Mouse (Mus musculus) spleen, postnatal 14 days (tissue): ENCODE results near the gene Rps2.

Experiments
- DNase-seq, 2 experiments: peaks; one replicate each; pipeline ENCODE4 v3.0.0; 2021 to 2022; ENCODE audit warnings: low spot score in 2 of 2

Gene Rps2

DNA sequence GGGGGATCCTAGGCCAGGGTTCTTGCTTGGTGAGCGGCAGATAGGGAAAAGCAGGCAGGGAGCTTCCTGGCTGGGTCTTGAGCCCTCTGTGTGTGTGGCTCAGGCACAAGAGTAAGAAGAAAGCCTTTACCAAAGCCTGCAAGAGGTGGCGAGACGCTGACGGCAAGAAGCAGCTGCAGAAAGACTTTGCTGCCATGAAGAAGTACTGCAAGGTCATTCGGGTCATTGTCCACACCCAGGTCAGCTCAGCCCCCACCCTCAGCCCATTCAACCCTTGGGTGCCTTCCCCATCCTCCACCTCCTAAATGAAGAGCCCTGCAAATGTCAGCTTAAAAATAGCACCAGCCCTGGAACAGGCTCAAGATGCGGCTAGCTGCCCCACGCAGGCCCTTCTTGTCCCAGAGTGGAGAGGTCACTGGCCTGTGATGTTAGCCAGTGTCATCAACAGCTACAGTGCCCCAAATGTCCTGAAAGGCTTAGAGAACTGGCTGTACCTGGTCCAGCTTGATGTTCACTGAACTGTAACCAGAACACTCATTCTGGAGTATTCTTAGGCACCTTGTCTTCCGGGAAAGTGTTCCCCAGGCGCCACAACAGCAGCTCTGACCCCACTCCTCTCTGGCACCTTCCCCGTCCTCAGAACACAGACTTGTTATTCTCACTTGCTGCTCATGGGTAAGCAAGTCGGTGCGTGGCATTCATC, 14.5 kb downstream of the Rps2 start:
- DNase-seq, result no peak

DNA sequence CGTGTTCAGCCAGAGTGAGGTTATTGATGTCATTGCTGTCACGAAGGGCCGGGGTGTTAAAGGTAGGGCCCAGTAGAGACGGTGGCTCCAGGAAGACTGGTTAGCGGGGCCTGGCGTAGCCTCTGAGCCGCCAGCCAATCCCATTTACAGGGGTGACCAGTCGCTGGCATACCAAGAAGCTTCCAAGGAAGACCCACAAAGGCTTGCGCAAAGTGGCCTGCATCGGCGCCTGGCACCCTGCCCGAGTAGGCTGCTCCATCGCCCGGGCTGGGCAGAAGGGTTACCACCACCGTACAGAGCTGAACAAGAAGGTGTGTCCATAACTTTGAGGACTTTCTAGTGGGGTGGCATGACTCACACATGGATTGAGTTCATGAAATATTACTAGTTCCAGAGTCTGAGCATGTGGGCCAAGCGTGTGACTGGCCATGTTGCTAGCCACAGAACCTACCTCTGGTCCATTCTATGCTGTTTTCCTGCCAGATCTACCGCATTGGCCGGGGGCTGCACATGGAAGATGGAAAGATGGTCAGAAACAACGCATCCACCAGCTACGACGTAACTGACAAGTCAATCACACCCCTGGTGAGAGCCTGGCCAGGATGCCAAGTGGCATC, 15.6 kb downstream of the Rps2 start:
- no peak for DNase-seq

DNA sequence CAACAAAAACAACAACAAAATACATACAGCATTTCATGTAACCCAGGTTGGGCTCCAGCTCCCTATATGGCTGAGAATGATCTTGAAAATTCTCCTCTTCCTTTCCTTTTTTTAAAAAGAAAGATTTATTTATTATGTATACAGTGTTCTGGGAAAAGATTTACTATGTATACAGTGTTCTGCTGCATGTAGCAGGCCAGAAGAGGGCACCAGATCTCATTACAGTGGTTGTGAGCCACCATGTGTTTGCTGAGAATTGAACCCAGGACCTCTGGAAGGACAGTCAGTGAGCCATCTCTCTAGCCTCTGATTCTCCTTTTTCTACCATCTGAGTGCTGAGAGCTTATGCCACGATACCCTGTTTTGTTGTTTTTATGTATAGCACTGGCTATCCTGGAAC, 16.6 kb downstream of the Rps2 start:
- no peak for DNase-seq

DNA sequence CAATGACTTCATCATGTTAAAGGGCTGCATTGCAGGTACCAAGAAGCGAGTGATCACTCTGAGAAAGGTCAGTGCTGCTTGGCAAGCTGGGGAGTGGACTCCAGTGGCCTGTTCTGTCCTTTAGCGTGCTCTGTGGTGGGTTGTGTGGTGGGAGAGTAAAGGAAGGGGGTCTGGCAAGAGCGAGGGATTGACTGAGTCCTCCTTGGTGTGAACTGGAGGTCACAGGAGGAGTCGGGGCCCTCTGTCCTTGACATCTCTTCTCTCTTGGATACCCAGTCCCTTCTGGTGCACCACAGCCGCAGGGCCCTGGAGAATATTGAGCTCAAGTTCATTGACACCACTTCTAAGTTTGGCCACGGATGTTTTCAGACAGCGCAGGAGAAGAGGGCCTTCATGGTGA, 17.5 kb downstream of the Rps2 start:
- DNase-seq, result no peak

DNA sequence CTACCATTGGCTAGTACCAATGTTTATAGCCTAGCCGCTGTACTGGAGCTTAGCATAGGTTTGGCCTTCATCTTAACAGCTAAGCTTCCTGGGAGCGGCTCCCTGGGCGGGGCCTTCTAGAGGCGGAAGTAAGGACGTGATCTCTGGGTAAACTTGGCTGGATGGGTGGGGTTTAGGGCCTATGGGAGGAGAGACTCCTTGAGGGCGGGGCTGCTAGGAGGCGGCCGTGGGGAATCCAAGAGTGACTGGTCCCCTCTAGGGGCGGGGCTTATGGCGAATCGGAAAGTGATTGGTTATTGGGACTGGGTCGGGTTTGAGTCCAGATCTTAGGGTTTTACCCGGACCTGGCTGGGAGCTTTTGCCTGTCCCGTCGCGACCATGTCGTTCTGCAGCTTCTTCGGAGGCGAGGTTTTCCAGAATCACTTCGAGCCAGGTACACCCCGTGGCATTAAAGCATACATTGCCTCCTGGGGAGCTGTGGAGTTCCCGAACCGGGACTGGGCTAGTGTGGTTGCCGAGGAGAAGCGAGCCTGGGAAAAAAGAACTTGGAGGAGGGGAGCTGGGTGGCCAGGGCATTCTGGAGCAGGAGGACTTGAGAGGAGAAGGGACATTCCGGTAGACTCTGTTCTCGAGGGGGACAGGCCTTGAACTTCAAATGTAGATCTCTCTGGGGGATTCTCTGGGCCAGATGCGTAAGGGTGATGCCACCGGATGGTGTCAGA, 18.6 kb downstream of the Rps2 start, which contains the start of gene Msrb1:
Msrb1 (plus strand) TSS at position 313 of the 722 bp plus-strand sequence.
- peak; percentile 91 to 92 for DNase-seq

DNA sequence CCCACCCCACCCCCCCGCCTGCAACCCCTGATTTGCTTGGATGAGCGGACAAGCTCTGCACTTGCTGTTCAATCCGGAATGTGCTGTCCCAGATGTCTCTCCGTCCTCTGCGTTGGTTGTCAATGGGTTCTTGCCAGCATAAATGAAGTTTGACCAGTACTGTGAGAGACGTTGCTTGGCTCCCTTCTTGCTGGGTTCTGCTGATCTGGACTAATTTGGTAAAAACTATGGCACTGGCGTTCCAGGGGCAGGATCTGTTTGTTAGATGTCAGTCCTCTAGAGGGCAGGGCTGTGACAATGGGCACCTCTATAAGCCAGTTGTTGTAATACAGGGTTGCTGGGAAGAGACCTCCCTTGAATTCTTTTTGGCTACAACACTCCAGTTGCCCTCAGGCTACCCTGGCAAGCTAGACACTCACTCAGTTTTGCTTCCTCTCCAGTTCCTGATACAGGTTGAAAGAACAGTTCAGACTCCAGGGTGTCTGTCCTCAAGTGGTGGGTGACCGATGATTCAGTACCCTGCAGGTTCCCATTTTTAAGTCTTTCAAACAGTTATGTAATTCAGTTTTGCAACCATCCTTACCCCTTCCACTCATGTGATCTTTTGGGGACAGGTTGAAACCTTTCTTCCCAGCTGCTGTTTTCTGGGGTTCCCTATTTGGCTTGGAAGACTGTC, 19.4 kb downstream of the Rps2 start:
- DNase-seq, result no peak

DNA sequence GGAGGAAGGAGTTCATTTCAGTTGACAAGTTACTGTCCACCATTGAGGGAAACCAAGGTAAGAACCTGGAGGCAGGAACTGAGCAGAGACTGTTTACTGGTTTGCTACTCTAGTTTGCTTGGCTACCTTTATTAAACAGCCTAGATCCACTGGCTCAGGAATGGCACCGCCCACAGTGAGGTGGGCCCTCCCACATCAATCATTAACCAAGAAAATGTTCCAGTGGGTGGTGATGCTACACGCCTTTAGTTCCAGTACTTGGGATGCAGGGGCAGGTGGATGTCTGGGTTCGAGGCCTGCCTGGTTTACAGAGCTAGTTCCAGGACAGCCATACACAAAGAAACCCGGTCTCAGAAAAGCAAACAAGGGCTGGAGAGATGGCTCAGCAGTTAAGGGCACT, 20.3 kb downstream of the Rps2 start:
- DNase-seq, result no peak

DNA sequence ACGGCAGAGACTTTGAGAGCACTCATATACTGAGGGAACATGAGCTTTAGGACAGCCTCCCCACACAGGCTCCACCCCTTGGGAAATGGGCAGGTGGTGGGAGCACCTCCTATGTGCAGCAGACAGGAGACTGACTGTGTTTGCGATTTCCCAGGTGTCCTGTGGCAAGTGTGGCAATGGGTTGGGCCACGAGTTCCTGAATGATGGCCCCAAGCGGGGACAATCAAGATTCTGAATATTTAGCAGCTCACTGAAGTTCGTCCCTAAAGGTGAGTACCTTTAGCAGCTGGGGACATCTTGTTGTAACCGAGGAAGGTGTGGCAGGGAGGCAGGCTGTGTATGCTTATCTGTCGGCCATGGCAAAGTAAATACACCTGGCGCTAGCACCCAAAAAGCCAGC, 22.0 kb downstream of the Rps2 start:
- no peak for DNase-seq

DNA sequence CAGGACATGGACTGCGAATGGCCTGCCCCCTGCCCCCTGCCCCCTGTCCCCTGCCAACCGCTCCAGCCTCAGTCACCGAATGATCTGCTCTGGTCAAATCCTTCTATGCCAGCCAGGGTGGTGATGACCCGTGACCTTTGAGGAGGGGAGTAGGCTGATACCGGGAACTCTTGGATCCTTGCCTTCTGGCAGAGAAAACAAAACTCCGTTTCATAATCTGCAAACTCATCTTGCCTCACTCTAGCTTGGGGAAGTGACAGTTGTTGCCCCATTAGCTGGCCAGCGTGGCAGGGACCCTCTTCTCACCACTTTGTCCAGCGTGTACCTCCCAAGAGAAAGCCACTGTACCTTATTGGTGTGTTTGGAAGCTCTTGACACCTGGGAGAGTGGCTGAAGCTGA, 24.4 kb downstream of the Rps2 start:
- no peak for DNase-seq

DNA sequence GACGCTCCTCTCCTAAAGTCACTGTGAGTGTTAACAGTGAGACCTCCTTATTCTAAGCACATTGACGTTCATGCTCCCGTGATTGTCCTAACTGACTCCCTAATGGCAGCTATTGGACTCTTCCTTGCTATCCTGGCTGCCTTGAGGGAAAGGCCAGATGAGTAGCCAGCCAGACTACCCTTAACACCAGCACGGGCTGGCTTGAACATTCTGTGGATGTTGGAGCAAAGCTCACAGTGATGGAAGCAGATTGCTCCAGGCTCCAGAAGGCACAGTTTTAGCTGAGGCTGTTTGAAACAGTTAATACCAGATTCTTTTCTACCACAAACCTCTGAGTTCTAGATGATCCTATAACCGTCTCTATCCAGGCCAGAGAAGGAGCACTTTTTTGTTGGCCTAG, 26.0 kb downstream of the Rps2 start:
- DNase-seq, result no peak

DNA sequence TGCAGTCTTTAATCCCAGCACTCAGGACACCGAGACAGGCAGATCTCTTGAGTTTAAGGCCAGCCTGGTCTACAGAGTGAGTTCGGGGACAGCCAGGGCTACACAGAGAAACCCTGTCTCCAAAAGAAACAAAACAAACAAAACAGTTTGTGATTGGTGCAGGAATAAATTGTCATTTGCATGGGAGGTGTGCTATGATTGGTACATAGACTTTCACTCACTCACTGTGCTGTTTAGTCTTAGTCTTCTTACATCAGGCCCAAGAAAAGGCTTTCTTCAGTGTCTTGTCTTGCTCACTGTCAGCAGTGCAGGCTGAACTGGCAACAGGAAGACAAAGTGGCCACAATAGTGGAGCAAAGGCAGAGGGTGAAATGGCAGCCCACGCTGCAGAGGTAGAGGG, 26.5 kb downstream of the Rps2 start:
- no peak for DNase-seq

DNA sequence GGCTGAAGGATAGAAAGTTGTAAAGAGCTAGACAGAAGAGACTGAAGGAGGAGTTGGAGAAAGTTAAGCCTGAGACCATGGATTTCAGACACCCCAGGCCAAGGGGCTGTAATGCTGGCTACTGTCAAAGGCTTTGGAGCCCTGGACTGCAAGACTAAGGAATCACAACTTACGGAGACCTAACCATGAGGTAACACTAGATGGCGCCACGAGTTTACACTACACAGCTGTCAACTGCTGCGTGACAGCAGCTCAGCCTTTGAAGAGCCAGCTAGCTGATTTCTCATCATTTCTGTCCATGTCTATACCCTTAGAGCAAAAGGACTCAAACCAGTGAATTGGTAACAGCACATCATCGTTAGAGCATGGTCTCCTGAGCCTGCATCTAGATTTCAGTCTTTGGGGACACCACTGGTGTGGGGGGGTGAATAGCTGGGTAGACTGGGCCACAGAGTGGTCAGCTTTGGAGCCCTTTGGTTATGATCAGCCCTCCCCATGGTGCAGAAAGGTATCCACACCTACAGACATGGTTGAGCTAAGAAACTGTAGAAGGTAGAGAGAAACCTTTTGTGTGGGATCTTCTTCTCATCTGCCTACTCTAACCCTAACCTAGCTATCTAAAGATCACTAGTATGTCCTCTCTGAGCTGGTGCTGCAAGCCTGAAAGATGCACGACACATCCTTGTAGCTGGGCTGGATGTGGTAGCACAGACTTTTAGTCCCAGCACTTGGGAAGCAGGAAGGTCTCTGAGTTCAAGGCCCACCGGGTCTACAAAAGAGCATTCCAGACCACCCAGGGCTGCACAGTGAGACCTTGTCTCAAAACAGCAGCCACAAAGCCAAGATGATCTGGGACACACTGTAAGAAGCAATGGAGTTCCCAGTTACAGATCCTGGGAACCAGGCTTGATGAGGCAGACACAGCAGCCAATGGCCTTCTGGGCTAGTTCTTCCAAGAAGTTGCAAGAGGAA, 27.9 kb downstream of the Rps2 start:
- DNase-seq, result peak; percentile 57 to 79

DNA sequence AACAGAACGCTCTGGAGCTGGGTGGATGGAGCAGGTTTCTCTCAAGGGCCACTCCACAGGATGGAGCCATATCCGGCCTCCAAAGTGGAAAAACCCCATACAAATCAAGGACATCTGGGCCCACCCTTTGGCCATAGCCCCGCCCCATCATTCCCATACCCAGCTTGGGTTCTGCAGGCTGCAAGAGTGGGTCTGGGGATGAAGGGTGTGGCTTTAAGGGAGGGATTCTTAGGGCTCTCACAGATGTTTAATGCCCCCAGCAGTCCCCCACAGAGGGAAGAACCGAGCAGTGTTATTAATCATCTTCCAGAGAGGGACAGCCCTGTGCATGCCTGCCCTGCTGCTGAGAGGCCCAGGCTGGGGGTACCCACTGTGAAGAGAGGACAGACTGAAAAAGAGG, 29.1 kb downstream of the Rps2 start:
- DNase-seq, result no peak

DNA sequence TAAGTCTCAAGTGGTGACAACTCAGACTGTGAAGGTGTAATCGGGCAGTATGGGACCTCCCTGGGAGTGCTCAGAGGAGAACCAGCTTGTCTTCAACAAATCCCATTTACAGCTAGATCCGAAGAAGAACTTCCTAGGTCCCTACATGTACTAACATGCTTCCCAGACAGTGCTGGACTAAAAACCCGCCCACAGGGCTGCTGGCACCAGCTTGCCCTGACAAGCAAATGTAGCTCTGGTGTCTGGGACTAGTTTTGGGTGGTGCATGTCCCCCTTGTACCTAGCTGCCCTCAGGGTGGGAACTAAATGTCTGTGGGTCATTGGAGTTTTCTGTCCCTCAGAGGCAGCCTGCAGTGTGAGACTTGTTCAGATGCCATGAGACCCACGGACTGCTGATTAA, 33.6 kb downstream of the Rps2 start:
- no peak for DNase-seq

DNA sequence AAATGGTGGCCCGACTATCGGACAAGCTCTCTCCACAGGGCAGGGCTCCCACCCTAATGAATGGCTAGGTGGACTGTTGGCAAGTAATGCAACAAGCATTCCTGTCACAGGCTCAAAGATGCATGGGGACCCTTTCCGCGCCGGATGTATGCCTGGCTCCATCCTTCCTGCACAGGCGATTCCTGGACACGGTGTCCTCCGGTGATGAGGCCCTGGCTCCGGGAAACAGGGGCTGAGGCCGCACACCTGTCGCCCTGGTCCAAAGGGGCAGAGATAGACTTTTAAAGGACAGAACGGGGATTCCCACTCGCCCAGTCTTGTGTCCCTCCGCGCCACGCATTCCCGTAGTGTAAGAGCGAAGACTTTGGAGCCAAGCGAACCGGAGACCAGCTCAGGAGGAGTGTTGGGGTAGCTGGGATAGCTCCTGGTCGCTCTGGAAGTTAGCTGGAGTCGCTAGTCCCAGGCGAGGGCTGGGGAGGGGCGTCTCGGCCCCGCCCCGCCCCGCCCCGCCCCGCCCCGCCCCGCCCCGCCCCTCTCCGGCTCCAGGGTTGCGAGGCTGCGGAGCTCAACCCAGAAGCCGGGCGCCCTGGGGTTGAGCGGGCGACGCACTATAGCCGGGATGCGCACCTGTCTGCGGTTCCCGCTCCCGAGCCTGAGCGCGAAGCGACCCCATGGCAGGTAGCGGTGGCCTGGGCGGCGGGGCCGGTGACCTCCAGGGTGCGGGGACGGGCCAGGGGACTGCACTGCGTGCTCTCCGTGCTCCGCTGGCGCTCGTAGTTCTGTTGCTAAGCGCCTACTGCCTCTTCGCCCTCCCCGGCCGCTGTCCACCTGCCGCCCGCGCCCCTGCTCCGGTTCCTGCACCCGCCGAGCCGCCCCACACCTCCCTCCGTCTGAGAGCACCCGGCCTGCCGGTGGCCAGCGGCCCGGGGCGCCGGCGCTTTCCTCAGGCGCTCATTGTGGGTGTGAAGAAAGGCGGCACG, 34.8 kb downstream of the Rps2 start, which contains the start of gene Hs3st6:
Hs3st6 (plus strand) TSS at position 574 of the 980 bp plus-strand sequence.
- DNase-seq, result no peak

DNA sequence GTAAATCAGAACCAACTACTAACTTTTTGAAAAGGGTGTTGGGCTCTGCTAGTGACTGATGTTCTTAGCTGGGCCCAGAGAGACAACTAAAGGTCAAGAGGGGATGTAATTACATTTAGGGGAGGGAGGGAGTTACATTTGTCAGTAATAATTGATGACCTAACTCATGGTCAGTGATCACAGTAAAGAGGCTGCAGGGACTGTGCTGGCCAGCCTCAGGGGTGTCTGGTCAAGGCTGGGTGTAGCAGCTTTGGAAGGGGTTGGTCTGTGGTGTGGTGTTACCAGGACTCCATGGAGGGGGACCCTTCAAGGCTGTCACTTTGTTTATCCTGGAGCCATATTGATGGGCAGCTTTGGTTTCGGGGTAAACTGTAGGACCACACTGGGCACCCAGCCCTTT, 39.5 kb downstream of the Rps2 start:
- no peak for DNase-seq

DNA sequence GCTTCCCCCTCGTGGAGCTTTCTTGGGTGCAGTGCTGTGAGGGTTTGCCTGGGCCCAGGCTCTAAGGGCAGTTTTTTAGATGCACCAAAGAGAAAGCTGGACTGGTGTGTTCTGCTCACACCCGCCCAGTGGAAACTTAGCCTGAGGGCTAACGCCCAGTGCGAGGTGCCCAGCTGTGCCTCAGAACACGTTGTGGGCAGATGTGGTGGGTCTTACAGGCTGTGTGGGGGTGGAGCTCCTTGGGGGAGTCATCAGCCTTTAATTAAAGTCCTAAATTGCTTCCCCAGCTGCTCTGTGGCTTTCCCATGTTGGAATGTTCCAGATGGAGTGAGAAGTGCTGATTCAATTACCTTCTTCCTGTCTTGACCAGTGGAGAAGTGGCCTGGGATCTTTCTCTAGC, 43.2 kb downstream of the Rps2 start:
- DNase-seq, result no peak

DNA sequence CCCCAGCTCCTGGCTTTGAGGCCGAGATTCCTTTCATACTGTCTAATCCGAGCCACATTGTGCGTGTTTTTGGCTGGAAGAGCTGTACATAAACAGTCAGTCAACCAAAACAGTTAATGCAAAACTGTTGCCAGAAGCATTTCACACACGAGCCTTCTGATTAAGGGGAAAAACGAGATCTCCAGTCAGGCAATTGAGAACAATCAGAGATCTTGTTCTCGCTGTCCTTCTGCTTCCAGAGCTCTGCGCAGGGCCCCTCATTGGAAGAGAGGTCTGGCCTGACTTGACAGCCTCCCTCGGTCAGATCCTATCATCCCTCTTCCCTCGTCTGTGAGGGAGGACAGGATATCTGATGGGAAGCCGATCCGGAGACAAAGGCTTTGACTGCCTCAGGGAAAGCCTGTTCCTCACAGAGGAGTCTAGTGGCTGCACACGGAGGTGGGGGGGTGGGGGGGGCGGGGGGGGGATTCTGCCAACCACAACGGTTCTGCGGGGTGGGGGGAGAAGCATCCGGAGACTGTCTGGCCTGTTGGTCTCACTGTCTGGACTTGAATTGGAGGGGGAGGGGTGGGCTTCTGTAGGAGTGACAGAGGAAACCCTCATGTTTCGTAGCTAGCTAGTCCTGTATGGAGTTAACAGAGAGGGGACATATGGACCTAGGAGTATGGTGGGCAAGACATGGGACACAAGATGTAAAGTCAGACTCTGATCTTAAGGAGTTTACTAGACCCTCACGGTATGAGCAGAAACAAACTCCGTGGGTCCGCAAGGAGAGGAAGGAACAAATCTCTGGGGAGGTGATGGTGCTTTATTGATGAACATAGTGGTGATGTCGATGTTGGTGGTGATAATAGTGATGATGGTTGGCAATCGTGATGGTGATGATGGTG, 47.3 kb downstream of the Rps2 start:
- no peak for DNase-seq

DNA sequence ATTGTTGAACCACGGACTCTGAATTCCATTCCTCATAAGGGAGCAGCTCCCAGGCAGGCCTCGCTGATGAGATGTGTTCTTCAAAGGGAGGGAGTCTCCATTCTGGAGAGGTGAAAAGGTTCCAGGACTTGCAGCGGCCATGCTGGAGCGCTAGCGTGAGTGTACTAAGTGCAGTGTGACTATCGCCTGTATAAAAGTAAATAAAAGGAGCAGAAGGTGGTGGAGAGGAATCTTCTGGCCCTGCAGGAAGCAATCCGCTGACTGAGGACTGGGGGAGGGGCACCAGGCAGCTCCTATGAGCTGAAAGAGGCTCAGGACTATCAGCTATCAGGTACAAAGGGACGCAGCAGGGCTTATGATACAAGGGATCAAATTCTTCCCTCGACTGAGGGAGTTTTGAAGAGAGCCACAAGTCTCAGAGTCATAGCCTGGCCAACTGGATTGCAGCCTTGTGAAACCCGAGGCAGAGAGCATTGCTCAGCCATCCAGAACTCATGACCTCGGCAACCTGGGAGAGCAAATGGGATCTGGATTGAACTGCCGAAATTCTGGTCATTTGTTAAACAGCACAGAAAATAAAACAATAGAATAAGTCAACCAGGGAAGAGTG, 48.5 kb downstream of the Rps2 start:
- DNase-seq, result no peak
